Mouse (Mus musculus) adrenal gland, postnatal 36 days (tissue): ENCODE results near the gene Gm3138. TPM values are rescaled to one million over a fixed set of nuclear protein-coding genes. Genes with fewer than 3 reads are reported as not detected.
"Not testable (repeated sequence)": the region's sequence is repeated elsewhere in the genome, so short reads cannot be mapped to it uniquely, and the experiment has no call there.

Experiments used
- DNase-seq, 2 experiments: peaks; one replicate each; pipeline ENCODE4 v3.0.0; 2021; ENCODE audit warnings: mixed read lengths in 1 of 2
- long read RNA-seq, 2 experiments: library from polyadenylated mRNA; stranded (forward); transcript quantifications; one replicate each; pipeline ENCODE4 v2.0.0; 2021; ENCODE audit warnings: borderline sequencing depth in 2 of 2
- total RNA-seq, 2 experiments: library from RNA; stranded (reverse); gene quantifications; 2 replicates each; pipeline ENCODE4 v1.2.3; 2021

Gm3138 gene
- not detected for total RNA-seq
- long read RNA-seq, experiment 1 = 0 reads
- long read RNA-seq, experiment 2 = 0 reads

DNA sequence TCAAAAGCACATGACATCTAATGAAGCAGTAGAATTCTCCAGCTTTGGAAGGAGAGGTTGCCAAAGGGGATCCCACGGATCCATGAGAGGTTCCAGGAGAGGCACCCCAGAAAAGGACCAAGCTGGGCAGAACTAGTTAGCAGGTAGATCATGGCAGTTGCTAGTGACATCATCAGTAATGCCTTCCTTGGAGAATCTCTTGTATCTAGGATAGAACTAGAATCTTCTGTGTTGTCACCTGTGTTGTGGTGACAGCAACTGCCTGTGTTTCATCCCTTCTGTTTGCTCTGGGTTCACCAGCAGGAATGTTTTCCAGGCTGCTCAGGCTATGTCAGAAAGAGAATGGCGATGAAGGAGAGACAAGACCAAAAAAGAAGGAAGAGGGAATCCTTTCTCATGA, at the start of gene Gm3138:
Gene Gm3138, plus strand, starts transcription at position 301 of the 400 bp plus-strand sequence.
- not testable (repeated sequence) for DNase-seq

DNA sequence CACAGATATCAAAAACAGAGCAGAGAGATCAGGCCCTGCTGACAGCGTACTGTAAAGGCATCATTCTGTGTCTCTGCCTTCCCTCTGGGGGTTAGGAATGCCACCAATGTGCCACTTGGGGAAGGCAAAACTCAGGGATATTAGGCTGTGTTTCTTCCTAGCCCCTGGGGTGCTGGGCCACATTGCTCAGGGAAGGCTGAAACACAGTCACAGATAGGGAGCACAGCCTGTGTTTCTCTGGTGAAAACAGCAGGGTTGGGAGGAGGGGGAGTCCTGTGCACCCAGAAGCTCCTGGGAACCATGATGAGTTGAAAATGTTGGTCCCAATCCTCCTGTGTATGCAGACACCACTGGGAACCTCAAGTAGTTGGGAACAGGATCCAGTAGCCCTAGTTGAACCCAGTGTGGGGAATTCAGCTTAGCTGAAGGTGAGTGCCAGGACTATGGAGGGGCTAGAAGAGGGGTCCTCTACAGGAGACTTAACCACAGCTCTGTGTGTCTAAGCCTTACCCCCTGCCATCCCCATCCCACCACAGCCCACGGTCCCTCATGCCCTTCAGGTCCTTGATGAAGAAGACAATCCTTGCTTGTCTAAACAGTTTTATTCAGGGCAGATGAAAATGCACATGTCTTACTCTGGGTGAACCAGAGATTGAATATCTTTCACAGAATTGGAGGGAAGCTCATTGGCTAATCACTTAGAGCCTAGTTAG, 20.0 kb downstream of the Gm3138 start:
- DNase-seq = not testable (repeated sequence)

DNA sequence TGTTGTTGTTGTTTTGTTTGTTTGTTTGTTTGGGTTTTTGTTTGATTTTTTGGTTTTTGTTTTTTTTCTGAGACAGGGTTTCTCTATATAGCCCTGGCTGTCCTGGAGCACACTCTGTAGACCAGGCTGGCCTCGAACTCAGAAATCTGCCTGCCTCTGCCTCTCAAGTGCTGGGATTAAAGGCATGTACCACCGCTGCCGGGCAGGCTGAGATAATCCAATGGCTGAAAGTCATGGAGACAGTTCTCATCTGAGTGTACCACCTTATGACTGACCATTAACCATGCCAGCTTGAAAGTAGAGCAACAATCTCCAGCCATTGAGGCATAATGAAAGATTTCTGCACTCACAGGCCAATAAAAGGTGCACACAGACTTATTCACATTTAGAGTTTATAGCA, 30.4 kb downstream of the Gm3138 start:
- not testable (repeated sequence) for DNase-seq

Other genes starting within 250 kb of the Gm3138 start
- under 1 TPM; 0.16 to 0.83 TPM for gene Gm5796, start 225.7 kb upstream of the Gm3138 start, total RNA-seq
- gene Gm3115, start 165.5 kb upstream of the Gm3138 start, total RNA-seq = not detected
- gene Gm8108, start 139.1 kb upstream of the Gm3138 start, total RNA-seq = under 1 TPM in 1 of 2 experiments, not detected in 1; 0.20 TPM
- not detected for gene Gm3127, start 84.6 kb upstream of the Gm3138 start, total RNA-seq
- gene Gm2974, start 67.1 kb upstream of the Gm3138 start, total RNA-seq = not detected
- gene Gm3149, start 67.7 kb downstream of the Gm3138 start, total RNA-seq = not detected
- not detected for gene 2610042L04Rik, start 85.1 kb downstream of the Gm3138 start, total RNA-seq
- not detected for gene Gm3159, start 147.9 kb downstream of the Gm3138 start, total RNA-seq
- not detected for gene Gm3164, start 165.8 kb downstream of the Gm3138 start, total RNA-seq
- not detected for gene Gm3173, start 181.4 kb downstream of the Gm3138 start, total RNA-seq
- not detected for gene Gm3182, start 232.1 kb downstream of the Gm3138 start, total RNA-seq